Mouse (Mus musculus) C2C12 (cell line): ENCODE results near the gene Comtd1.

ENCODE experiments used
- CEBPB ChIP-seq: IDR thresholded peaks from one replicate; pipeline ENCODE4 v1.6.1; 2011; ENCODE audit warnings: low read depth, mild to moderate bottlenecking, control low read depth, moderate library complexity
- CTCF ChIP-seq: IDR thresholded peaks from one replicate; pipeline ENCODE4 v1.5.1; 2011; ENCODE audit not compliant: control insufficient read depth, insufficient read depth, insufficient read length

- TF ChIP-seq CEBPB: no peak
- no peak for TF ChIP-seq CTCF
Observed at GRCm38 (mm10) chr14:21809418-21809817, 39.4 kb downstream of the Comtd1 start.
